Mouse (Mus musculus) gastrocnemius, postnatal 4 days (tissue): Measurements from ENCODE around the gene Ccdc173. TPM values are rescaled to one million over a fixed set of nuclear protein-coding genes. Genes with fewer than 3 reads are reported as not detected.

Source experiments
- total RNA-seq, 2 experiments: library from RNA; stranded (reverse); gene quantifications; 2 replicates each; pipeline ENCODE4 v1.2.3; 2021

The Ccdc173 gene
- total RNA-seq, 2 experiments from 2014 or later, result 0.83 to 0.88 TPM

Other genes with a start within 250 kb of the Ccdc173 start
- under 1 TPM; 0.05 to 0.10 TPM for gene Lrp2, start 203.5 kb downstream of the Ccdc173 start, total RNA-seq
- gene Bbs5, start 142.4 kb downstream of the Ccdc173 start, total RNA-seq, result 1 to 10 TPM; 6.3 to 6.7 TPM
- gene Klhl41, start 119.5 kb downstream of the Ccdc173 start, total RNA-seq, result 100 to 1,000 TPM; 564 to 620 TPM
- gene Fastkd1, start 76.1 kb downstream of the Ccdc173 start, total RNA-seq, result 10 to 100 TPM; 12.6 to 15.8 TPM
- gene Ppig, start 67.0 kb downstream of the Ccdc173 start, total RNA-seq, result 10 to 100 TPM; 44.2 to 63.2 TPM
- gene Phospho2, start within 50 bp of the Ccdc173 start, total RNA-seq, result 10 to 100 TPM in 1 of 2 experiments, 1 to 10 TPM in 1; 9.5 to 14.0 TPM
- gene Klhl23, start 32.4 kb upstream of the Ccdc173 start, total RNA-seq, result 10 to 100 TPM; 27.1 to 30.4 TPM
- 100 to 1,000 TPM; 123 to 143 TPM for gene Ssb, start 72.0 kb upstream of the Ccdc173 start, total RNA-seq
- 10 to 100 TPM; 14.3 to 14.8 TPM for gene Mettl5, start 96.0 kb upstream of the Ccdc173 start, total RNA-seq
- 100 to 1,000 TPM in 1 of 2 experiments, 10 to 100 TPM in 1; 95.3 to 106 TPM for gene Ubr3, start 107.7 kb upstream of the Ccdc173 start, total RNA-seq
- under 1 TPM; 0.10 to 0.13 TPM for gene Myo3b, start 249.6 kb upstream of the Ccdc173 start, total RNA-seq